Mouse (Mus musculus): ENCODE data around the gene Zfp462. TPM values are rescaled to one million over a fixed set of nuclear protein-coding genes. Genes with fewer than 3 reads are reported as not detected.

Zfp462 gene
- total and polyA plus RNA-seq, 3 experiments: not detected

GRCm38 (mm10) chr4:54963551-54963950 lies 18.7 kb downstream of the Zfp462 start:
- H3K79me2 ChIP-seq (replicated peaks; ENCODE audit: control insufficient read depth, extremely low read depth, insufficient read depth, poor library complexity, severe bottlenecking): no peaks in the 10 kb centered on the region
- no peaks in the 10 kb centered on the region for H3K4me1 ChIP-seq (ENCODE audit: control insufficient read depth in 1 of 2, insufficient read depth in 2 of 2)
- in situ Hi-C loops (cut with MboI; ENCODE audit: low pct_ligation_motif_present, low pct_unique_long_range_greater_than_20kb, low sequenced_read_pairs): no loop called here
- no peak overlapping the region for H3K9ac ChIP-seq (ENCODE audit: insufficient read depth, low read depth)
- DNase-seq (ENCODE audit: extremely low read depth): no peak
- no peaks in the 10 kb centered on the region for H3K27me3 ChIP-seq (replicated peaks)
- no peak for TF ChIP-seq HCFC1 (IDR thresholded peaks at IDR 0.05; ENCODE audit: low read depth, low read length)
- no peak for TF ChIP-seq TCF12 (IDR thresholded peaks at IDR 0.05; ENCODE audit: low read depth, low read length)
- H3K4me2 ChIP-seq (ENCODE audit: insufficient read depth, low read depth, poor library complexity, severe bottlenecking): no peak overlapping the region
- peaks cover 39% of the 10 kb centered on the region for H3K9me3 ChIP-seq (replicated peaks; ENCODE audit: low read length)
- dilution Hi-C loops (cut with MboI; ENCODE audit: extremely low pct_ligation_motif_present, extremely low pct_unique_long_range_greater_than_20kb, low sequenced_read_pairs): no loop called here
- no peaks in the 10 kb centered on the region for H3K36me3 ChIP-seq (replicated peaks in 1 of 2; ENCODE audit: control insufficient read depth in 1 of 2, insufficient read depth in 1 of 2, low read length in 1 of 2)
- H3K27ac ChIP-seq (ENCODE audit: insufficient read depth, low read depth): no peak overlapping the region
- no peak overlapping the region for H3K4me3 ChIP-seq (replicated peaks in 1 of 3; ENCODE audit: low read depth in 2 of 3, low read length in 2 of 3, poor library complexity in 1 of 3)

- in situ Hi-C loops (cut with MboI; ENCODE audit: low pct_ligation_motif_present, low pct_unique_long_range_greater_than_20kb, low sequenced_read_pairs): no loop called here
- dilution Hi-C loops (cut with MboI; ENCODE audit: extremely low pct_ligation_motif_present, extremely low pct_unique_long_range_greater_than_20kb, low sequenced_read_pairs): no loop called here
- peaks cover 42% of the 10 kb centered on the region for H3K9me3 ChIP-seq (replicated peaks; ENCODE audit: low read length)
Measured at GRCm38 (mm10) chr4:54965169-54965695, 20.4 kb downstream of the Zfp462 start.

GRCm38 (mm10) chr4:54966161-54966806 lies 21.4 kb downstream of the Zfp462 start:
- Histone ChIP-seq H3K4me2 (ENCODE audit: insufficient read depth, low read depth, poor library complexity, severe bottlenecking) (no peak overlapping the region), H3K27me3 (replicated peaks) (no peaks in the 10 kb centered on the region), H3K79me2 (replicated peaks; ENCODE audit: control insufficient read depth, extremely low read depth, insufficient read depth, poor library complexity, severe bottlenecking) (no peaks in the 10 kb centered on the region), H3K9me3 (replicated peaks; ENCODE audit: low read length) (peaks cover 41% of the 10 kb centered on the region), H3K9ac (ENCODE audit: insufficient read depth, low read depth) (no peak overlapping the region), H3K4me1 (ENCODE audit: control insufficient read depth in 1 of 2, insufficient read depth in 2 of 2) (no peaks in the 10 kb centered on the region), H3K4me3 (replicated peaks in 1 of 3; ENCODE audit: low read depth in 2 of 3, low read length in 2 of 3, poor library complexity in 1 of 3) (no peak overlapping the region), H3K36me3 (replicated peaks in 1 of 2; ENCODE audit: control insufficient read depth in 1 of 2, insufficient read depth in 1 of 2, low read length in 1 of 2) (no peaks in the 10 kb centered on the region), H3K27ac (ENCODE audit: insufficient read depth, low read depth) (no peak overlapping the region)
- in situ Hi-C loops (cut with MboI; ENCODE audit: low pct_ligation_motif_present, low pct_unique_long_range_greater_than_20kb, low sequenced_read_pairs): no loop called here
- dilution Hi-C loops (cut with MboI; ENCODE audit: extremely low pct_ligation_motif_present, extremely low pct_unique_long_range_greater_than_20kb, low sequenced_read_pairs): no loop called here
- DNase-seq (ENCODE audit: extremely low read depth): no peak
- no peak for TF ChIP-seq MAFK (IDR thresholded peaks at IDR 0.05; ENCODE audit: insufficient replicate concordance, low read length)
- TF ChIP-seq MYC (IDR thresholded peaks at IDR 0.05; ENCODE audit: low read depth, low read length): no peak
- TF ChIP-seq GABPA (IDR thresholded peaks at IDR 0.05; ENCODE audit: insufficient replicate concordance, low read depth, low read length): no peak

More at GRCm38 (mm10) chr4:54965169-54965695, 20.4 kb downstream of the Zfp462 start:
- Histone ChIP-seq H3K27me3 (replicated peaks) (no peaks in the 10 kb centered on the region), H3K4me2 (ENCODE audit: insufficient read depth, low read depth, poor library complexity, severe bottlenecking) (no peak overlapping the region), H3K9ac (ENCODE audit: insufficient read depth, low read depth) (no peak overlapping the region), H3K27ac (ENCODE audit: insufficient read depth, low read depth) (no peak overlapping the region), H3K4me1 (ENCODE audit: control insufficient read depth in 1 of 2, insufficient read depth in 2 of 2) (no peaks in the 10 kb centered on the region), H3K36me3 (replicated peaks in 1 of 2; ENCODE audit: control insufficient read depth in 1 of 2, insufficient read depth in 1 of 2, low read length in 1 of 2) (no peaks in the 10 kb centered on the region), H3K79me2 (replicated peaks; ENCODE audit: control insufficient read depth, extremely low read depth, insufficient read depth, poor library complexity, severe bottlenecking) (no peaks in the 10 kb centered on the region), H3K4me3 (replicated peaks in 1 of 3; ENCODE audit: low read depth in 2 of 3, low read length in 2 of 3, poor library complexity in 1 of 3) (no peak overlapping the region)
- no peak for TF ChIP-seq JUND (conservative IDR thresholded peaks at IDR 0.05; ENCODE audit: low read depth, low read length)
- DNase-seq (ENCODE audit: extremely low read depth): no peak
